ENCODE assay signal across 10 mouse cellular contexts in genomic region chr11:37364430-37364829, GRCm38 (mm10).
DNase-seq lines count a peak whose midpoint lies in the region; ATAC-seq and TF ChIP-seq lines count a peak whose summit lies in the region.
"Had no signal": no experiment of that assay in that cellular context is flagged by ENCODE, and none has a peak within 500 bp of the region (broad histone marks: within the 10 kb centered on the region; RNA-seq: fewer than 3 reads in every experiment).

No protein-coding gene starts in this region.

- WGBS in midbrain, postnatal 0 days, result 86% methylated on average over 2 of the region's 2 CpGs
- WGBS in midbrain, embryonic 15.5 days, result 86% methylated on average over 2 of the region's 2 CpGs

- no peak overlapping the region for H3K9ac ChIP-seq in midbrain, postnatal 0 days (replicated peaks; ENCODE audit: low read length, poor library complexity, severe bottlenecking)
- H3K9ac ChIP-seq in midbrain, embryonic 15.5 days, result no peak overlapping the region
- H3K9ac ChIP-seq: limb, embryonic 12.5 days had no signal

- peak; percentile 88 for ATAC-seq in cerebellum, adult (ENCODE audit: insufficient number of reproducible peaks, low FRiP score, low TSS enrichment)
- no peak for ATAC-seq in midbrain, postnatal 0 days (ENCODE audit: low FRiP score)
- no peak for ATAC-seq in midbrain, embryonic 15.5 days (replicated peaks)

- H3K4me1 ChIP-seq in midbrain, postnatal 0 days (ENCODE audit: insufficient read depth, low read length), result no peaks in the 10 kb centered on the region
- H3K4me1 ChIP-seq in midbrain, embryonic 15.5 days, result no peaks in the 10 kb centered on the region
- H3K4me1 ChIP-seq: limb, embryonic 12.5 days; megakaryocyte, embryonic 14.5 days had no signal

- TF ChIP-seq CTCF in midbrain, postnatal 0 days (IDR thresholded peaks at IDR 0.05), result no peak
- TF ChIP-seq CTCF in layer of hippocampus, adult 2 months (conservative IDR thresholded peaks at IDR 0.05), result no peak

- H3K27me3 ChIP-seq in midbrain, postnatal 0 days (ENCODE audit: insufficient read depth, low read length), result no peaks in the 10 kb centered on the region
- no peaks in the 10 kb centered on the region for H3K27me3 ChIP-seq in midbrain, embryonic 15.5 days (replicated peaks)
- H3K27me3 ChIP-seq: limb, embryonic 12.5 days; megakaryocyte, embryonic 14.5 days had no signal

- DNase-seq in cerebellum, postnatal 4 days (ENCODE audit: low spot score in 2 of 2), result no peak
- DNase-seq in midbrain, postnatal 0 days (ENCODE audit: low spot score), result peak; percentile 43
- peak; percentile 72 to 88 for DNase-seq in layer of hippocampus, adult 2 months (ENCODE audit: low spot score in 2 of 2)
- peak; percentile 57 to 63 for DNase-seq in right cerebral cortex, postnatal 10 days (ENCODE audit: low spot score in 2 of 2)
- DNase-seq in kidney, postnatal 36 days, result no peak
- DNase-seq in kidney, adult 9 months, result no peak

- H3K4me3 ChIP-seq in midbrain, postnatal 0 days (ENCODE audit: low read depth, low read length), result no peak overlapping the region
- no peak overlapping the region for H3K4me3 ChIP-seq in midbrain, embryonic 15.5 days
- no peak overlapping the region for H3K4me3 ChIP-seq in layer of hippocampus, adult 2 months
- H3K4me3 ChIP-seq: limb, embryonic 12.5 days; megakaryocyte, embryonic 14.5 days had no signal

- no peak overlapping the region for H3K4me2 ChIP-seq in midbrain, postnatal 0 days (ENCODE audit: low read depth, low read length, poor library complexity, severe bottlenecking)
- no peak overlapping the region for H3K4me2 ChIP-seq in midbrain, embryonic 15.5 days
- H3K4me2 ChIP-seq: limb, embryonic 12.5 days had no signal

- H3K9me3 ChIP-seq in midbrain, postnatal 0 days (ENCODE audit: low read length), result no peaks in the 10 kb centered on the region
- no peaks in the 10 kb centered on the region for H3K9me3 ChIP-seq in midbrain, embryonic 15.5 days
- H3K9me3 ChIP-seq: limb, embryonic 12.5 days; megakaryocyte, embryonic 14.5 days had no signal

- H3K27ac ChIP-seq in midbrain, postnatal 0 days (ENCODE audit: low read depth, low read length), result no peak overlapping the region
- no peak overlapping the region for H3K27ac ChIP-seq in midbrain, embryonic 15.5 days
- peak overlapping the region; percentile 11; the same call in 1 of the 2 replicates for H3K27ac ChIP-seq in layer of hippocampus, adult 2 months
- H3K27ac ChIP-seq: limb, embryonic 12.5 days had no signal

- no peaks in the 10 kb centered on the region for H3K36me3 ChIP-seq in midbrain, postnatal 0 days (ENCODE audit: insufficient read depth, low read length)
- H3K36me3 ChIP-seq in midbrain, embryonic 15.5 days (replicated peaks), result no peaks in the 10 kb centered on the region
- H3K36me3 ChIP-seq: limb, embryonic 12.5 days had no signal

Comparison
In these comparisons a context has a peak if more than half of its experiments do, and no peak if none do; other contexts are left out.
1. DNase-seq: peak in midbrain, postnatal 0 days (single experiment), layer of hippocampus, adult 2 months (2 of 2) and right cerebral cortex, postnatal 10 days (2 of 2); none in cerebellum, postnatal 4 days (0 of 2), kidney, postnatal 36 days (0 of 2) and kidney, adult 9 months (single experiment).